In genomic region chr14:51983251-51983650, GRCm38 (mm10) we compare ENCODE assay signal across 13 mouse cellular contexts. TPM values are rescaled to one million over a fixed set of nuclear protein-coding genes. Genes with fewer than 3 reads are reported as not detected.
DNase-seq lines count a peak whose midpoint lies in the region; ATAC-seq and TF ChIP-seq lines count a peak whose summit lies in the region.
"Had no signal": no experiment of that assay in that cellular context is flagged by ENCODE, and none has a peak within 500 bp of the region (broad histone marks: within the 10 kb centered on the region; RNA-seq: fewer than 3 reads in every experiment).

No protein-coding gene starts in this region.

- H3K27ac ChIP-seq in heart, adult 2 months, result no peak overlapping the region
- no peak overlapping the region for H3K27ac ChIP-seq in heart, embryonic 11.5 days (ENCODE audit: low read depth, low read length)
- H3K27ac ChIP-seq in lung, embryonic 14.5 days (ENCODE audit: low read depth), result no peak overlapping the region
- no peak overlapping the region for H3K27ac ChIP-seq in forebrain, embryonic 14.5 days (ENCODE audit: low read depth, low read length)
- H3K27ac ChIP-seq in midbrain, embryonic 16.5 days (ENCODE audit: low read length), result 0 out of 2 replicates have a peak overlapping the region, but pooled peaks have one; percentile 94

- no peaks in the 10 kb centered on the region for H3K4me1 ChIP-seq in heart, adult 2 months (ENCODE audit: control insufficient read depth, insufficient read depth, low read length)
- H3K4me1 ChIP-seq in heart, embryonic 11.5 days (ENCODE audit: control insufficient read depth, insufficient read depth, low read length), result peaks cover 8% of the 10 kb centered on the region
- H3K4me1 ChIP-seq in lung, embryonic 14.5 days (ENCODE audit: insufficient read depth), result peaks cover 4% of the 10 kb centered on the region; the same call in 1 of the 2 replicates
- peaks cover 14% of the 10 kb centered on the region; the same call in 1 of the 2 replicates for H3K4me1 ChIP-seq in forebrain, embryonic 14.5 days (ENCODE audit: control insufficient read depth, insufficient read depth, low read length)
- H3K4me1 ChIP-seq in midbrain, embryonic 16.5 days (ENCODE audit: control insufficient read depth, insufficient read depth, low read length), result peaks cover 21% of the 10 kb centered on the region

- no peak for DNase-seq in heart, adult 2 months
- DNase-seq in lung, embryonic 14.5 days, result no peak
- no peak for DNase-seq in lung, postnatal 4 days
- no peak for DNase-seq in forebrain, embryonic 14.5 days (ENCODE audit: low spot score)
- DNase-seq in urinary bladder, adult 2 months (ENCODE audit: low spot score), result no peak
- no peak for DNase-seq in left cerebral cortex, adult 18-20 months (ENCODE audit: low spot score in 2 of 2)
- DNase-seq: cerebellum, adult 8-10 months; right cerebral cortex, postnatal 25 days had no signal

- no peaks in the 10 kb centered on the region for H3K27me3 ChIP-seq in heart, adult 2 months (ENCODE audit: control insufficient read depth, insufficient read depth, low read length)
- no peaks in the 10 kb centered on the region for H3K27me3 ChIP-seq in heart, embryonic 11.5 days (ENCODE audit: control insufficient read depth, insufficient read depth, low read length)
- H3K27me3 ChIP-seq in lung, embryonic 14.5 days (ENCODE audit: insufficient read depth, low read length), result no peaks in the 10 kb centered on the region
- no peaks in the 10 kb centered on the region for H3K27me3 ChIP-seq in forebrain, embryonic 14.5 days (replicated peaks; ENCODE audit: control insufficient read depth, insufficient read depth, low read length)
- H3K27me3 ChIP-seq in midbrain, embryonic 16.5 days (ENCODE audit: control insufficient read depth, insufficient read depth, low read depth, low read length), result no peaks in the 10 kb centered on the region

- TF ChIP-seq POLR2A in heart, adult 2 months (IDR thresholded peaks at IDR 0.05; ENCODE audit: insufficient read depth, low read depth, low read length), result no peak

- no peaks in the 10 kb centered on the region for H3K9me3 ChIP-seq in heart, embryonic 11.5 days (replicated peaks; ENCODE audit: control insufficient read depth, low read length)
- no peaks in the 10 kb centered on the region for H3K9me3 ChIP-seq in lung, embryonic 14.5 days (ENCODE audit: low read depth, low read length)
- no peaks in the 10 kb centered on the region for H3K9me3 ChIP-seq in forebrain, embryonic 14.5 days (replicated peaks; ENCODE audit: control insufficient read depth, low read length)
- H3K9me3 ChIP-seq in midbrain, embryonic 16.5 days (replicated peaks; ENCODE audit: control insufficient read depth, low read length, poor library complexity, severe bottlenecking), result no peaks in the 10 kb centered on the region

- H3K36me3 ChIP-seq in heart, adult 2 months (ENCODE audit: control insufficient read depth, insufficient read depth, low read length), result no peaks in the 10 kb centered on the region
- H3K36me3 ChIP-seq in heart, embryonic 11.5 days (ENCODE audit: control insufficient read depth, insufficient read depth, low read length), result no peaks in the 10 kb centered on the region; the same call in 1 of the 2 replicates
- peaks cover 12% of the 10 kb centered on the region; the same call in 1 of the 2 replicates for H3K36me3 ChIP-seq in lung, embryonic 14.5 days (ENCODE audit: insufficient read depth)
- H3K36me3 ChIP-seq in forebrain, embryonic 14.5 days (ENCODE audit: control insufficient read depth, insufficient read depth, low read length), result peaks cover 13% of the 10 kb centered on the region; the same call in 1 of the 2 replicates
- H3K36me3 ChIP-seq in midbrain, embryonic 16.5 days (ENCODE audit: control insufficient read depth, insufficient read depth, low read length), result 0 out of 2 replicates have a peak, but pooled peaks cover 3% of the 10 kb centered on the region

- no peak for TF ChIP-seq EP300 in heart, adult 2 months (IDR thresholded peaks at IDR 0.05; ENCODE audit: insufficient read depth, low read depth, low read length)

- no peak overlapping the region for H3K9ac ChIP-seq in heart, adult 2 months (ENCODE audit: low read depth, low read length)
- no peak overlapping the region for H3K9ac ChIP-seq in heart, embryonic 11.5 days (ENCODE audit: low read depth, low read length)
- no peak overlapping the region for H3K9ac ChIP-seq in lung, embryonic 14.5 days
- H3K9ac ChIP-seq in forebrain, embryonic 14.5 days (ENCODE audit: low read length), result peak overlapping the region; percentile 87
- peak overlapping the region; percentile 18; the same call in 1 of the 2 replicates for H3K9ac ChIP-seq in midbrain, embryonic 16.5 days (ENCODE audit: low read depth, low read length)

- peak; percentile 49 for TF ChIP-seq CTCF in heart, adult 2 months (IDR thresholded peaks at IDR 0.05)
- TF ChIP-seq CTCF in lung, embryonic 14.5 days (IDR thresholded peaks at IDR 0.05; ENCODE audit: low read depth), result no peak

- no peak overlapping the region for H3K4me3 ChIP-seq in heart, adult 2 months
- H3K4me3 ChIP-seq in heart, embryonic 11.5 days (ENCODE audit: low read depth, low read length), result no peak overlapping the region
- peak overlapping the region; percentile 79; the same call in 1 of the 2 replicates for H3K4me3 ChIP-seq in lung, embryonic 14.5 days (ENCODE audit: low read depth, low read length)
- no peak overlapping the region for H3K4me3 ChIP-seq in forebrain, embryonic 14.5 days (ENCODE audit: low read depth, low read length)
- peak overlapping the region; percentile 79 for H3K4me3 ChIP-seq in midbrain, embryonic 16.5 days (ENCODE audit: low read depth, low read length)

- no peak overlapping the region for H3K4me2 ChIP-seq in heart, embryonic 11.5 days
- H3K4me2 ChIP-seq in lung, embryonic 14.5 days, result peak overlapping the region; percentile 7; the same call in 1 of the 2 replicates
- peak overlapping the region; percentile 97; the same call in 1 of the 2 replicates for H3K4me2 ChIP-seq in forebrain, embryonic 14.5 days (ENCODE audit: low read length)
- peak overlapping the region; percentile 97 for H3K4me2 ChIP-seq in midbrain, embryonic 16.5 days (ENCODE audit: low read length)

- 70% methylated on average over 4 of the region's 4 CpGs for WGBS in heart, adult 2 months
- WGBS in heart, embryonic 11.5 days (ENCODE audit: insufficient replicate concordance), result 63% methylated on average over 4 of the region's 4 CpGs
- WGBS in lung, embryonic 14.5 days, result 57% methylated on average over 4 of the region's 4 CpGs
- WGBS in forebrain, embryonic 14.5 days, result 59% methylated on average over 4 of the region's 4 CpGs
- 54% methylated on average over 4 of the region's 4 CpGs for WGBS in midbrain, embryonic 16.5 days

- intact Hi-C loops in heart, adult 2 months (cut with DNase I), result loop anchor here (5.0 kb wide), 1 partner anchor 51 kb away; no protein-coding TSS in a partner anchor

- ATAC-seq in heart, embryonic 11.5 days (replicated peaks; ENCODE audit: insufficient number of reproducible peaks, low FRiP score, low TSS enrichment), result no peak
- ATAC-seq in lung, embryonic 14.5 days (ENCODE audit: insufficient read depth), result no peak
- ATAC-seq in forebrain, embryonic 14.5 days, result no peak
- ATAC-seq in midbrain, embryonic 16.5 days, result no peak
- ATAC-seq: CD4-positive, CD25-positive, alpha-beta regulatory T cell, adult 4 months had no signal

- no peaks in the 10 kb centered on the region for H3K79me2 ChIP-seq in heart, adult 2 months (replicated peaks; ENCODE audit: control insufficient read depth, insufficient read depth, low read length)

RNA-seq across cellular contexts. Expression of gene Arhgef40, which starts 1.3 kb away (rescaled TPM):
- total RNA-seq in heart, adult 2 months (2021), result 10 to 100 TPM; 27.2 to 27.8 TPM
- polyA plus RNA-seq in heart, adult 2 months (2012; rRNA removed), result 42.6 and 49.0 TPM in 2 replicates
- 57.5 and 58.3 TPM in 2 replicates for polyA plus RNA-seq in heart, embryonic 11.5 days (2014; fragmentation: Nextera tagmentation; extraction: Ambion mirVana)
- 96.8 and 108 TPM in 2 replicates for polyA plus RNA-seq in lung, embryonic 14.5 days (2014; fragmentation: Nextera tagmentation; extraction: Ambion mirVana)
- 49.5 and 51.1 TPM in 2 replicates for polyA plus RNA-seq in forebrain, embryonic 14.5 days (2014; fragmentation: Nextera tagmentation; extraction: Ambion mirVana)
- polyA plus RNA-seq in midbrain, embryonic 16.5 days (2015; fragmentation: Nextera tagmentation; extraction: Ambion mirVana), result 78.0 and 79.7 TPM in 2 replicates
- 44.4 and 53.8 TPM in 2 replicates for polyA plus RNA-seq in urinary bladder, adult 2 months (2012; rRNA removed)
- 10 to 100 TPM; 23.4 to 28.6 TPM for total RNA-seq in left cerebral cortex, adult 18-20 months (2021)

RNA-seq across cellular contexts. Expression of gene Tmem253, which starts 32.2 kb away (rescaled TPM):
- 1 to 10 TPM; 2.2 to 4.2 TPM for total RNA-seq in heart, adult 2 months (2021)
- 2.8 and 3.8 TPM in 2 replicates for polyA plus RNA-seq in heart, adult 2 months (2012; rRNA removed)
- polyA plus RNA-seq in heart, embryonic 11.5 days (2014; fragmentation: Nextera tagmentation; extraction: Ambion mirVana), result 0.48 and 1.0 TPM in 2 replicates
- 0.35 and 0.74 TPM in 2 replicates for polyA plus RNA-seq in lung, embryonic 14.5 days (2014; fragmentation: Nextera tagmentation; extraction: Ambion mirVana)
- 0.46 and 0.56 TPM in 2 replicates for polyA plus RNA-seq in forebrain, embryonic 14.5 days (2014; fragmentation: Nextera tagmentation; extraction: Ambion mirVana)
- 0.16 and 1.0 TPM in 2 replicates for polyA plus RNA-seq in midbrain, embryonic 16.5 days (2015; fragmentation: Nextera tagmentation; extraction: Ambion mirVana)
- polyA plus RNA-seq in urinary bladder, adult 2 months (2012; rRNA removed), result 1.1 and 1.5 TPM in 2 replicates
- total RNA-seq in left cerebral cortex, adult 18-20 months (2021), result under 1 TPM; 0.28 to 0.56 TPM

RNA-seq across cellular contexts. Expression of gene Zfp219, which starts 37.3 kb away (rescaled TPM):
- total RNA-seq in heart, adult 2 months (2021), result 10 to 100 TPM; 26.8 to 30.0 TPM
- 38.6 and 42.0 TPM in 2 replicates for polyA plus RNA-seq in heart, adult 2 months (2012; rRNA removed)
- 22.0 and 22.8 TPM in 2 replicates for polyA plus RNA-seq in heart, embryonic 11.5 days (2014; fragmentation: Nextera tagmentation; extraction: Ambion mirVana)
- polyA plus RNA-seq in lung, embryonic 14.5 days (2014; fragmentation: Nextera tagmentation; extraction: Ambion mirVana), result 25.8 and 28.3 TPM in 2 replicates
- 41.0 and 42.0 TPM in 2 replicates for polyA plus RNA-seq in forebrain, embryonic 14.5 days (2014; fragmentation: Nextera tagmentation; extraction: Ambion mirVana)
- polyA plus RNA-seq in midbrain, embryonic 16.5 days (2015; fragmentation: Nextera tagmentation; extraction: Ambion mirVana), result 30.3 and 33.6 TPM in 2 replicates
- polyA plus RNA-seq in urinary bladder, adult 2 months (2012; rRNA removed), result 105 and 107 TPM in 2 replicates
- total RNA-seq in left cerebral cortex, adult 18-20 months (2021), result 10 to 100 TPM; 40.6 to 41.3 TPM

RNA-seq across cellular contexts. Expression of gene Olfr221, which starts 59.0 kb away (rescaled TPM):
- not detected for total RNA-seq in heart, adult 2 months (2021)
- polyA plus RNA-seq in heart, adult 2 months (2012; rRNA removed), result not detected in 2 replicates
- not detected in 2 replicates for polyA plus RNA-seq in heart, embryonic 11.5 days (2014; fragmentation: Nextera tagmentation; extraction: Ambion mirVana)
- not detected in 2 replicates for polyA plus RNA-seq in lung, embryonic 14.5 days (2014; fragmentation: Nextera tagmentation; extraction: Ambion mirVana)
- polyA plus RNA-seq in forebrain, embryonic 14.5 days (2014; fragmentation: Nextera tagmentation; extraction: Ambion mirVana), result not detected in 2 replicates
- polyA plus RNA-seq in midbrain, embryonic 16.5 days (2015; fragmentation: Nextera tagmentation; extraction: Ambion mirVana), result not detected in 2 replicates
- polyA plus RNA-seq in urinary bladder, adult 2 months (2012; rRNA removed), result not detected in 2 replicates
- total RNA-seq in left cerebral cortex, adult 18-20 months (2021), result not detected
- total RNA-seq: heart, postnatal 25 days had no signal
- polyA plus RNA-seq: CD4-positive, CD25-positive, alpha-beta regulatory T cell, adult 4 months; thymus, postnatal 0 days had no signal

Comparison
In these comparisons a context has a peak if more than half of its experiments do, and no peak if none do; other contexts are left out.
1. H3K4me3 ChIP-seq: peak in lung, embryonic 14.5 days (single experiment) and midbrain, embryonic 16.5 days (single experiment); none in heart, adult 2 months (single experiment), heart, embryonic 11.5 days (single experiment) and forebrain, embryonic 14.5 days (single experiment).
2. H3K9ac ChIP-seq: peak in forebrain, embryonic 14.5 days (single experiment) and midbrain, embryonic 16.5 days (single experiment); none in heart, adult 2 months (single experiment), heart, embryonic 11.5 days (single experiment) and lung, embryonic 14.5 days (single experiment).